Mouse (Mus musculus): ENCODE measurements around the gene Rpf1.

DNA sequence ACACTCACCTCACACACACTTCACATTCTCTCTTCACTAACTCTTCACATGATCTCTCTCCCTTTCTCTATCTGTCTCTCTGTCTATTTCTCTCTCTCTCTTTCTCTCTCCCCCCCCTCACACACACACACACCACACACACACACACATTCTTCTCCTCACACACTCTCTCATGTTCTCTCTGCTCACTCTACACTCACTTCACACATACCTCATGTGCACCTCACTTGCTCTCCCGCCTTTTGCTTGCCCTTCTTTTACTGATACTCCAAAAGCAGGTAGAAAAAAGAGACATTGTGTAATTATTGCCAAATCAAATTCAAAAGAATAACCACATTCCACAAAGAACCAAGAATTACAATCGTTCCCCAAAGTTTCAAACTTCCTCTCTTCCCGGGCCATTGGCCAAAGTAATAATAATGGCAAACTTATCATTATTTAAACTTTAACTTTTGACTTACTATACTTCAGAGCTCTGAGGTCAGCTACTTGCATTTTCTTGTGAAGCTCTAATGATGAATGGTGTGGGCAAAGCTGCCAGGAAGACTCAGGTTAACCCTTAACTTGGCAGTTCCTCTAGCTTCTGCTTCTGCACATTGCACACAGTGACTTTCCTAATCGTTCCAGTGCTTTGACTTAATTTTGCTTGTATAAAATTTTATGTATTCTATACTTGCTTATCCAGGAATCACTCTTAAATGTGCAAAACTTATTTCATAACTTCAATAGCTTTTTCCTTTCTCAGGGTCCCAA lies 19.5 kb upstream of the Rpf1 start:
- TF ChIP-seq CTCF (IDR thresholded peaks at IDR 0.05) (no peak), POLR2A (IDR thresholded peaks at IDR 0.05; ENCODE audit: insufficient read depth, low read depth, low read length) (no peak), EP300 (IDR thresholded peaks at IDR 0.05; ENCODE audit: insufficient read depth, low read depth, low read length) (no peak)

All from heart, adult 2 months (tissue).